9 mouse cellular contexts compared by ENCODE assay signal in the genomic region with DNA sequence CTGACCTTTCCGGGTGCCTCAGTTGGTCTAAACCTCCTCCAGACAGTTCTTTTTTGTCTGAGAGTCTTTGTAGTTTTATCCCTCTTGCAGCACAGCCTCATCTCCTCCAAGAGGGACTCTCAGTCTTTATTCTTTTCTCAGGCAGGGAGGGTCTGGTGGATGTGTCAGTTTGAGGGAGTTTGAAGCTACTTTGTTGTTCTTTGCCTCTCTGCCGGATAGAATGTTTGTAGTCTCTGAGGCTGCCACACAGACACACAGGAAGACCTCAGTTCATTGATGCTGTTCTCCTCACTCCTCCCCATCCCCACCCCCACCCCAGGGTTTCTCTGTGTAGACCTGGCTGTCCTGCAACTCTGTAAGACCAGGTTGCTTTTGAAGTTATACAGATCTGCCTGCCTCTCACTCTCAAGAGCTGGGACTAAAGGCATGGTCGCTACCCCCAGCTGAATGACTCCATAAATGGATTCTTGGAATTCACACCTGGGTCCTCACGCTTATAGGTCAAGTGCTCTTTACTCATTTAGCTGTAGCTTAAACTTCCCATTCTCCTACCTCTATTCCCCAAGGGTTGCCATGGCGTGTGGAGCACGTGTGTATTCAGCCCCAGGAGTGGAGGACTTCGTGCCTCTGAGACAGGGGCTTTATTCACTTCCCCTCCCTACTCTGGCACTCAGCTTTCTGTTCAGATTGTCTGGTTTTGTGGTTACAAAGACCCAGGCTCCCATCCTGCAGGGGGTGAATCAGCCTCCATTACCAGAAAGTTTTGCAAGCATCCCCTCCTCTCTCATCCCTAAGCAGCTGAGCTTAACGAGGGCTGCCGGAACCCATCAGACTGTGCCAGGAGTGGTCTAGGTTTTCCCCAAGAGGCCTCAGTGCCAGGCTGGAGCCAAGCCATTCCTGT. TPM values are rescaled to one million over a fixed set of nuclear protein-coding genes. Genes with fewer than 3 reads are reported as not detected.
DNase-seq lines count a peak whose midpoint lies in the region; ATAC-seq and TF ChIP-seq lines count a peak whose summit lies in the region.
"Had no signal": no experiment of that assay in that cellular context is flagged by ENCODE, and none has a peak within 500 bp of the region (broad histone marks: within the 10 kb centered on the region; RNA-seq: fewer than 3 reads in every experiment).

No protein-coding gene starts in this region.

- no peaks in the 10 kb centered on the region for H3K27me3 ChIP-seq in lung, postnatal 0 days (replicated peaks; ENCODE audit: insufficient read depth, low read length)
- no peaks in the 10 kb centered on the region for H3K27me3 ChIP-seq in hindbrain, postnatal 0 days (ENCODE audit: insufficient read depth, low read length)

- no peaks in the 10 kb centered on the region for H3K9me3 ChIP-seq in lung, postnatal 0 days (ENCODE audit: low read length)
- no peaks in the 10 kb centered on the region for H3K9me3 ChIP-seq in hindbrain, postnatal 0 days (ENCODE audit: low read length)

- H3K36me3 ChIP-seq in lung, postnatal 0 days (ENCODE audit: insufficient read depth, low read length): no peaks in the 10 kb centered on the region
- no peaks in the 10 kb centered on the region for H3K36me3 ChIP-seq in hindbrain, postnatal 0 days (ENCODE audit: insufficient read depth, low read length)

- no peak for TF ChIP-seq CTCF in lung, postnatal 0 days (IDR thresholded peaks at IDR 0.05)
- no peak for TF ChIP-seq CTCF in hindbrain, postnatal 0 days (IDR thresholded peaks at IDR 0.05; ENCODE audit: low read depth)

- DNase-seq in lung, postnatal 0 days (ENCODE audit: low spot score): peak; percentile 62
- no peak for DNase-seq in lung, adult 18-20 months
- DNase-seq in hindbrain, postnatal 0 days (ENCODE audit: low spot score): no peak
- peak; percentile 74 for DNase-seq in thymus, postnatal 0 days (ENCODE audit: low spot score)
- no peak for DNase-seq in yolk sac, embryonic 10.5 days (ENCODE audit: low spot score)
- no peak for DNase-seq in urinary bladder, postnatal 36 days (ENCODE audit: low spot score in 2 of 2)
- no peak for DNase-seq in frontal cortex, postnatal 10 days (ENCODE audit: low spot score in 2 of 2)

- 32% methylated on average over 9 of the region's 9 CpGs for WGBS in lung, postnatal 0 days
- 24% methylated on average over 9 of the region's 9 CpGs for WGBS in hindbrain, postnatal 0 days

- TF ChIP-seq EP300 in lung, postnatal 0 days (IDR thresholded peaks at IDR 0.05): peak; percentile 81

- no peak overlapping the region for H3K4me2 ChIP-seq in lung, postnatal 0 days (replicated peaks; ENCODE audit: low read depth, low read length)
- H3K4me2 ChIP-seq in hindbrain, postnatal 0 days (ENCODE audit: low read depth, low read length): no peak overlapping the region

- H3K27ac ChIP-seq in lung, postnatal 0 days (ENCODE audit: low read length): peak overlapping the region; percentile 69
- H3K27ac ChIP-seq in hindbrain, postnatal 0 days: no peak overlapping the region

- no peak overlapping the region for H3K9ac ChIP-seq in lung, postnatal 0 days (replicated peaks; ENCODE audit: low read depth)
- no peak overlapping the region for H3K9ac ChIP-seq in hindbrain, postnatal 0 days (replicated peaks; ENCODE audit: low read length)

- no peak overlapping the region for H3K4me3 ChIP-seq in lung, postnatal 0 days (ENCODE audit: low read depth, low read length)
- no peak overlapping the region for H3K4me3 ChIP-seq in hindbrain, postnatal 0 days (ENCODE audit: low read length)

- peaks cover 8% of the 10 kb centered on the region for H3K4me1 ChIP-seq in lung, postnatal 0 days (ENCODE audit: insufficient read depth, low read depth, low read length)
- 0 out of 2 replicates have a peak, but pooled peaks cover 5% of the 10 kb centered on the region for H3K4me1 ChIP-seq in hindbrain, postnatal 0 days (ENCODE audit: insufficient read depth, low read length)

- peak; percentile 51 for ATAC-seq in lung, postnatal 0 days
- peak; percentile 61 for ATAC-seq in common myeloid progenitor, adult 5-6 weeks (replicated peaks; ENCODE audit: low read depth, poor library complexity, severe bottlenecking)
- ATAC-seq in hindbrain, postnatal 0 days: 0 out of 2 replicates have a peak, but pooled peaks have one; percentile 16

RNA-seq across cellular contexts. Expression of a gene that starts 11.9 kb away (rescaled TPM):
- 155 and 165 TPM in 2 replicates for polyA plus RNA-seq in lung, postnatal 0 days (2015; fragmentation: Nextera tagmentation; extraction: Ambion mirVana)
- 76.6 and 80.6 TPM in 2 replicates for total RNA-seq in common myeloid progenitor, adult 5-6 weeks (2017)
- 58.5 and 68.0 TPM in 2 replicates for total RNA-seq in hindbrain, postnatal 0 days (2014; rRNA removed)
- 52.6 and 58.8 TPM in 2 replicates for polyA plus RNA-seq in hindbrain, postnatal 0 days (2015; fragmentation: Nextera tagmentation; extraction: Ambion mirVana)
- 161 and 167 TPM in 2 replicates for polyA plus RNA-seq in thymus, postnatal 0 days (2015; fragmentation: Nextera tagmentation; extraction: Ambion mirVana)

RNA-seq across cellular contexts. Expression of a gene that starts 20.3 kb away (rescaled TPM):
- polyA plus RNA-seq in lung, postnatal 0 days (2015; fragmentation: Nextera tagmentation; extraction: Ambion mirVana): 35.9 and 36.4 TPM in 2 replicates
- 0.37 and 2.5 TPM in 2 replicates for total RNA-seq in common myeloid progenitor, adult 5-6 weeks (2017)
- total RNA-seq in hindbrain, postnatal 0 days (2014; rRNA removed): 2.5 and 7.0 TPM in 2 replicates
- 3.8 and 3.9 TPM in 2 replicates for polyA plus RNA-seq in hindbrain, postnatal 0 days (2015; fragmentation: Nextera tagmentation; extraction: Ambion mirVana)
- 20.2 and 21.0 TPM in 2 replicates for polyA plus RNA-seq in thymus, postnatal 0 days (2015; fragmentation: Nextera tagmentation; extraction: Ambion mirVana)
- total RNA-seq: adrenal gland, adult 18-20 months had no signal

RNA-seq across cellular contexts. Expression of a gene that starts 35.3 kb away (rescaled TPM):
- 53.4 and 58.5 TPM in 2 replicates for polyA plus RNA-seq in lung, postnatal 0 days (2015; fragmentation: Nextera tagmentation; extraction: Ambion mirVana)
- total RNA-seq in common myeloid progenitor, adult 5-6 weeks (2017): 73.7 and 95.9 TPM in 2 replicates
- total RNA-seq in hindbrain, postnatal 0 days (2014; rRNA removed): 89.5 and 108 TPM in 2 replicates
- 174 and 184 TPM in 2 replicates for polyA plus RNA-seq in hindbrain, postnatal 0 days (2015; fragmentation: Nextera tagmentation; extraction: Ambion mirVana)
- 138 TPM in 2 replicates for polyA plus RNA-seq in thymus, postnatal 0 days (2015; fragmentation: Nextera tagmentation; extraction: Ambion mirVana)

RNA-seq across cellular contexts. Expression of a gene that starts 41.2 kb away (rescaled TPM):
- 33.9 and 34.9 TPM in 2 replicates for polyA plus RNA-seq in lung, postnatal 0 days (2015; fragmentation: Nextera tagmentation; extraction: Ambion mirVana)
- 8.4 and 25.3 TPM in 2 replicates for total RNA-seq in common myeloid progenitor, adult 5-6 weeks (2017)
- 115 and 123 TPM in 2 replicates for total RNA-seq in hindbrain, postnatal 0 days (2014; rRNA removed)
- polyA plus RNA-seq in hindbrain, postnatal 0 days (2015; fragmentation: Nextera tagmentation; extraction: Ambion mirVana): 134 and 142 TPM in 2 replicates
- polyA plus RNA-seq in thymus, postnatal 0 days (2015; fragmentation: Nextera tagmentation; extraction: Ambion mirVana): 216 and 234 TPM in 2 replicates

RNA-seq across cellular contexts. Expression of a gene that starts 44.6 kb away (rescaled TPM):
- polyA plus RNA-seq in lung, postnatal 0 days (2015; fragmentation: Nextera tagmentation; extraction: Ambion mirVana): 8.9 and 11.9 TPM in 2 replicates
- total RNA-seq in common myeloid progenitor, adult 5-6 weeks (2017): 55.2 and 64.0 TPM in 2 replicates
- total RNA-seq in hindbrain, postnatal 0 days (2014; rRNA removed): 14.8 and 15.3 TPM in 2 replicates
- 10.9 and 11.8 TPM in 2 replicates for polyA plus RNA-seq in hindbrain, postnatal 0 days (2015; fragmentation: Nextera tagmentation; extraction: Ambion mirVana)
- polyA plus RNA-seq in thymus, postnatal 0 days (2015; fragmentation: Nextera tagmentation; extraction: Ambion mirVana): 17.9 and 25.1 TPM in 2 replicates

Comparison
In these comparisons a context has a peak if more than half of its experiments do, and no peak if none do; other contexts are left out.
1. DNase-seq: peak in lung, postnatal 0 days (single experiment) and thymus, postnatal 0 days (single experiment); none in lung, adult 18-20 months (0 of 2), hindbrain, postnatal 0 days (single experiment), yolk sac, embryonic 10.5 days (single experiment), urinary bladder, postnatal 36 days (0 of 2) and frontal cortex, postnatal 10 days (0 of 2).
2. Peak in every context shown above with its lines, with median percentiles within 50 percentile points of each other: ATAC-seq.